Mouse (Mus musculus) bone marrow, adult 2 months (tissue): ENCODE measurements around the gene Pcnx.

Source experiments
- CTCF ChIP-seq: fragments of 200-500 bp; IDR thresholded peaks from 2 replicates; pipeline ENCODE4 v1.5.1; 2011; ENCODE audit warnings: low read length, control low read depth; ENCODE audit not compliant: control insufficient read depth, insufficient read depth
- POLR2A ChIP-seq: fragments of 200-500 bp; IDR thresholded peaks from 2 replicates; pipeline ENCODE4 v1.6.1; 2011; ENCODE audit warnings: low read depth, mild to moderate bottlenecking, control low read depth, low read length, borderline replicate concordance; ENCODE audit not compliant: control insufficient read depth

- TF ChIP-seq CTCF: no peak
- no peak for TF ChIP-seq POLR2A
These were observed 45.1 kb upstream of the Pcnx start for GRCm38 (mm10) chr12:81814742-81815141.
